Mouse (Mus musculus) cerebellum, adult 11-12 months (tissue): ENCODE results near the gene Fam155a.
A peak's percentile ranks its signal among the peaks of the same experiment; 100 is the strongest.

Experiments used
- DNase-seq: peaks from one replicate; pipeline ENCODE4 v3.0.0; 2022

Gene Fam155a

DNA sequence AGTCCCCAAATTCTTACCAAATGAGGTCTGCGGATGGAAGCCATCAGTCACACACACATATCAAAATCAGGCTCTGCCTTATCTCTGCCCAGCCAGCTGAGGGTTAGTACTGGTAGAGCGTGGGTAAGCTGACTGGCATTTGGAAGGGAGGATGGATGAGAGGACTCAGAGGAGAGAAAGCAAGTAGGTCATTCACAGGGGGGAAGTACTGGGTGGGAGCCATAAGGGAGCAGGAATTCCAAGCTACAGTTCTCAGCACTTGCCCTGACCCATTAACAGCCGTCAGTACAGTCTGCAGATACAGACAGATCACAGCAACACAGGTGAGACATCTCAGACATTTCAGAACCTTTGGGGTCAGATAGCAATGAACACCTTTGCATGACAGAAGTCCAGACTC is 300.8 kb downstream of the Fam155a start:
- DNase-seq = no peak

DNA sequence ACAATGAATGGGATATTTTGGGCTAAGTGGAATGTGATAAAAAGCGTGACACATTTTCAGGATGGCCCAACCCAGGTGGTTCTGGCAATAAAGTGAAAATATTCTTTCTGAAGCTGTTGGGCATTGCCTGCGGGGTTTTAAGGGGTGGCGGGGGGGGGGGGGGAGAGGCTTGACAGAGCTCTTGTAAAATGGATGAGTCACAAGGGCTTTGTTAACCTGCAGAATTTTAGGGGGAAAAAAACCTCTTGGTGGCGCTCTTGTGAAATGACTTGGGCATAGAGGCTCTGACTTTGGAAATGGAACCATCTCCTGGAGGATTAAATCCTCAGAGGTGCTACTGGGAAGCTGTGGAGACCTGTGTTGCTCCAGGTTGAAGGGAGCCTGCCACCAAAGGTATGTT is 309.9 kb downstream of the Fam155a start:
- DNase-seq = peak; percentile 45

DNA sequence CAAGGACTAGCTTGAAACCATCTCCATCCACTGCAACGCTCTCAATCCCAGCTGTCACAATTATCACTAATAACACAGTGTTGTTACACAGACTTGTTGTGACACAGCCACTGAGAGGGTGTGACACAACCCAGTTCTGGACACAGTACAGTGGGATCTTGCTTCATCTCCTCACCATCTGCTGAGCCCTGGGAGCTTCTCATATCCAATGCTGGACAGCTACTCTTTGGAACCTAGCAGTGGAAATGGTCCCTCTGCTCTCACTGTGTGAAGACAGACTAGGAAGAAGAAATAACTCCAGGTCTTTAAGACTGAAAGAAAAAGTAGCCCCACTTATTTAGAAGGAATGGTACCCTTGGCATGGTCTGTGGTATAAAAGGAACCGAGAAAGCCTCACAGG is 310.3 kb downstream of the Fam155a start:
- peak; percentile 63 for DNase-seq

GRCm38 (mm10) chr8:9458614-9459013 is 312.3 kb downstream of the Fam155a start:
- DNase-seq = no peak

GRCm38 (mm10) chr8:9455138-9455537 is 315.8 kb downstream of the Fam155a start:
- DNase-seq = no peak

DNA sequence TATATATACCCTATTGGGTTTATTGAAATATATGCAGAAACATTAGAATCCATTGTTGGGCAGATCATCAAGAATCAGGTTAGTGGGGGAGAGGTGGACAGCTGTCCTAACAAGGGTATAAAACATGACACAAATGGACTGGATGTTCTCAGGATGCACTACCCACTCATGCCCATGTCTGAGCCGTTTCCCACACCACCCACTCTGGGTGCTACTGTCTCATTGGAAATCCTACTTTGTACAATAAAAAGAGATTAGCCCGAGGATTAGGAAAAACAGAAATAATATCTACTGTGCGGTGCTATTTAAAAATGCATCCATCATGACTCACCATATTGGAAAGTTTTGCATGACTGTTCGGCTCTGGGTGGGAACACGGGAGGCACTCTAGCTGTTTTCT is 317.2 kb downstream of the Fam155a start:
- DNase-seq = no peak

DNA sequence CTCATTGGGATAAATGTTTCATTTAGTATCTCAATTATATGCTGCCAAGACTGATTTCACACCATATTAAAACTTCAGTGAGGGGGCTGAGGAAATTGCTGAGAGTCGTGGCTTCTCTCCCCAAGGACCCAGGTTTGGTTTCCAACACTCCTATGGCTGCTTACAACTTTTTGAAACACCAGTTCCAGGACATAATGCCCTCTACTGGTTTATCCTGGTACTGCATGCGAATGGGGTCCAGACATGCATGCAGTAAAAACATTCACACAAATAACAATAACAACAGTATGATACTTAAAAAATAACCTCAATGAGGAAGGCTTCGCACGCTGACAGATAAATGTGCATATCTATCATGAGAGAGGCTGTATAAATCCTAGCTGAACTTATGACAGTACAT is 319.4 kb downstream of the Fam155a start:
- no peak for DNase-seq

DNA sequence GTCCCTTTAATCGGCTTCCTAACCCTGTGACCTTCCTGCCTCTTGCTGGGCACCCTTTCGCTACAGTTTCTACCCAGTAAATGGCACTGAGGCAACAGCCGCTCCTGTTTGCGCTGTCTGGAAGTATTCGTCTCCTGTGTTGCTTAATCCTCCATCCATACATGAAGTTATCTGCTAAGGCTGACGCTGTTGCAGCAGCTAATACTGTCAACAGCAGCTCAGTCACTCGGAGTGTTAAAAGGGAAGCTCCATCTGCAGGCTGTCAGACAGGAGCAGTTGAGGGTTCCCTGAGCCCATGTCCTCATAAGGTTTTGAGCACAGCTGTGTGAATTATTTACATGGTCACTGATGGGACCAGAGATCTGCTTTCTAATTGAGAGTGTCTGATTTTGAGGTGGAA is 322.3 kb downstream of the Fam155a start:
- DNase-seq = no peak

DNA sequence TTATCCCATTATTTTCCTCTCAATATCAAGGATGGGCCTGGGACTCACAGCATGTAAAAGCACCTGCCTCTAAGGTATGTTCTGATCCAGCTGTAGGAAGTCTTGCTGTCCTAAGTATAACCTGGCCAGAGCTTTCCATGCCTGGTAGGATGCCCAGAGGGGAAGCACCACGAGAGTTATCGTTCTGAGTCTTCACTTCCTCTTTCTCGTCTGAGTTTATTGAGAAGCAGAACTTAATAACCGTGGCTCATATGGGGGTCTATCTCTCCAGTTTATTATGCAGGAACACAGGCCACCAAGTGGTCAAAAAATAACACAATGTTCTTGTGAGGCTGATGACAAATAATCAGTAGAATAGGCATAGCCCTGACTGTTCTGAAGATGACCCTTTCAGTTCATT is 333.1 kb downstream of the Fam155a start:
- DNase-seq = no peak

DNA sequence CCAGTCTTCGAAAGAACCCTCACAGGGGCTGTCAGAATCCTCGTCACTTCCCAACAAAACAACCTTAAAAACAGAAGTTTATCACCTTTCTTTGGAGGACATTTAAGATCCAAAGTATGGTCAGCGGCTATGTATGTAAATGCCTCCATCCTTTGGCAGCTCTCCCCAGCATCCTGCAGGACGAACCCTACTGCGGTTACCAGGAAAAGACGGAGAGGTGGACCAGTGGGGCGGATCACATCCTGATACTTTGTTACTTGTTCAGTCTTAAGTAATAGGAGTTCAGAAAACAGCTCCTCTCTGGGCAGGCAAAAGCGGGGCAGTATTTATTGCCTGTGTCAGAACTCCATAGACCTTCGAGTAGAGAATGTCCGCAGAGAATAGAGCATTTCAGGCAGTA is 335.5 kb downstream of the Fam155a start:
- DNase-seq = peak; percentile 46

GRCm38 (mm10) chr8:9432635-9433372 is 338.2 kb downstream of the Fam155a start:
- no peak for DNase-seq

- DNase-seq = peak; percentile 71
Observed at GRCm38 (mm10) chr8:9428846-9429245, 342.1 kb downstream of the Fam155a start.

DNA sequence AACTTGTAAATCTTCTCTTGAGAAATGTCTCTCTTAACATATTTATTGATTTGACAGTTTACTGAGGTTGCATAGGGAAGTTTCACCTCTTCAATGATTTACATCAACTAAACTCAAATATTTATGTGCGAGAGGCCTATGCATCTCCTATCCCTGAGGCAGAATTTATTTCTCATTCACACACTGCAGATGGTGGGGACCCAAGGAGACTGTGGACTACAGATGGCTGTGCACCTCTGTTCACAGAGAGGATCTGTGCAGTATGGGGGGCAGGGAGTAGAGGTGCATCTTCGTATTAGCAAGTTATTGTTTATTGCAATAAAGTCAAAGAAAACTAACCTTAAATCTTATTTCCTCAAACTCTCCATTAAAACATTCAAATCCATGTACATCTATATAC is 346.9 kb downstream of the Fam155a start:
- DNase-seq = no peak

DNA sequence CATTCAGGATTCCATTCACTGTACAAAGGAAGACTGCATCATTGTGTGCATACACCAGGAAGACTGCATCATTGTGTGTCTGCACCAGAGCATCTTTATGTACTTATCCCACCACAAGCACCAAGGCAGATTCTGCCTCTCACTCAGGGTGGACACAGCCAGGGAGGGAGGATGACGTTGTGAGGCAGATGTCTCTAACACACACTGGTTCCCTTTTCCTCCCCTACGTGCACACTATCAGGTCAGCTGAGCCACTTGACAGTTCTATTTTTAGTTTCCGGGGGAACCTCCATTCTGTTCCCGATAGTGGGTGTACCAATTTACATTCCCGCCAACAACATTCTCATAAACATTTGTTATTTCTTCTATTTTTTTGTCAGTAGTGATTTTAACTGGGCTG is 347.4 kb downstream of the Fam155a start:
- no peak for DNase-seq

DNA sequence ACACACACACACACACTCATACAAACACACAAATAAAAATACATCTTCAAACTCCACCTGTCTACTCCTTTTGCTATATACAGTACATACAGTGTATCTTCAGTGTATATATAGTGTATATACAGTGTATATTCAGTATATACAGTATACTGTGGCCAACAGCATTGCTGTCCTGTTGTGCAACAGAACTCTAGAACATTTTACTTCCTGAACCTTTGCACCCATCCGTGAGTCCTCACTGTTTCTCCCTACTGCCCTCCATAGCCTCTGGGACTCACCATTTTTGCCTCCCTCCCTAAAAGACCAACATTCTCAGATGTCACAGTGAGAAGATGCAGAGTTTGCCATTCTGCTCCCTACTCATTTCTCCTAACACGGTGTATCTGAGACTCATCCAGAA is 347.8 kb downstream of the Fam155a start:
- DNase-seq = no peak

DNA sequence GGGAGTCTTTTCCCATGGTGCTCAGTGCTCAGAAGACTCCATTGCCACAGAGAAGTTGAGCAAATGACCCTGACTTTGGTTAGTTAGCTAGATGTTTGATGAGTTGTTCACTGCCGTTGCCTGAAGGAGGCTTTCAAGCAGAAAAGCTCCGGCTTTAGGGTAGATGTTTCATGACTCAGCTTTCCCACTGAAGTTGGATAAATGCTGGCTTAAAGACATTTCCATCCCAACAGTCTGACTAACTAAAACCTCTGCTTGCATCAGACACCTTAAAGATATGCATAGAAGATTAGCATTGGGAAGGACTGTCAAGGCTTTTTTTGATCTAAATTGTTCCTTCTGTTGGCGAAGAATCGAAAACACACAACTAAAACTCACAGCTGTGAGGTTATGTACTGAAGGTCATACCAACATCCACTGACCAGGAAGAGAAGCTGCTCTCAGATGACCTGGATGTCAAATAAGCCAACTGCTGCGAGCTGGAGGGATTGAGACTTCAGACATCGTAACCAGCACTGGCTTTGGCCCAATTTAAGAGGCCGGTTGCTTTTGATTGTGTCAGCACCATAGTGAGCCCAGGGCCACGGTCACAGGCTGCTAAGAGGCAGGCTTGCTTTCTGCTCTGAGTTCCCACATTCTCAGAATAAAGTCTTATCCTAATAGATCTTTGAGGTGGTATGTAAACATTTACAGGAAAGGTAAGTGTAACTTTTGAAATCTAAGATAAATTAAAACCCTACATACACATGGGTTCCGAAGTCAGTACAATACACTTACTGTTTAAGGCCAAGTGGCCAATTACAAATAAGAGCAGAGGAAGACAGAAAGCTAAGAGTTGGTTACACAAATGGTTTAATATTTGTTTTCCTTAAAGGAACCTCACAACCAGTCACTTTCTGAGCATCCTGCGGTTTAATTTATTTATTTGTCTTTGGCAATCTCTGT is 351.8 kb downstream of the Fam155a start:
- peak; percentile 31 for DNase-seq

DNA sequence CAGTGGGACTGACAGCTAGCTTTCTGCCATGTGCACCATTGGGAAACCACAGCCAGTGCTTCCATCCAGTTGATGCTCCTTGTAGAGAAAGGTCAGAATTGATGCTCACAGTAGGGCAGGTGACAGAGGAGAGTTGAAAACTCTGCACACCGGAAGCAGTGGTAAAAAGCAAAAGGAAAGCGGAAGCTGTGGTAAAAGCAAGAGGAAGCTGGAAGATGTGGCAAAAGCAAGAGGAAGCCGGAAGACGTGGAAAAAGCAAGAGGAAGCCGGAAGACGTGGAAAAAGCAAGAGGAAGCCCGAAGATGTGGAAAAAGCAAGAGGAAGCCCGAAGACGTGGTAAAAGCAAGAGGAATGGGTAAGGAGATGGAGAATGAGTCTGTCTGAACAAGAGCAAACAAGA is 354.8 kb downstream of the Fam155a start:
- DNase-seq = no peak

DNA sequence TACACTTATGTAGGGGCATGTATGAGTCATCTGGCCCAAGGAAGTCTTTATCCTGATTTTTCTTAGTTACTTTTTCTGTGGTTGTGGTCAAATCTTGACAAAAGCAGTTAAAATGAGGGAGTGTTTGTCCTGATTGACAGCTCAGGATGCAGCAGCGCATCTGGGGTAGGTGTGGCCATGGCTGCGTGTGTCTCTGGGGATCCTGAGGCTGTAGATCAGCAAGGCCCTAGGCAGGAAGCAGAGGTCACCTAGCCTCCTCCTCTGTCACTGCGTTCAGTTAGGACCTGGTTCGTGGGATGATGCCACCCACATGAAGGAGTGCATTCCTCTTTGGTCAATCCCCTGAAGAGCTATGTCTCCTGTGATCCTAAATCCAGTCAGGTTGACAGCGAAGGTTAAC is 362.5 kb downstream of the Fam155a start:
- DNase-seq = no peak

- DNase-seq = no peak
Observed at GRCm38 (mm10) chr8:9406204-9406603, 364.8 kb downstream of the Fam155a start.

- no peak for DNase-seq
Observed at GRCm38 (mm10) chr8:9404651-9405050, 366.3 kb downstream of the Fam155a start.

DNA sequence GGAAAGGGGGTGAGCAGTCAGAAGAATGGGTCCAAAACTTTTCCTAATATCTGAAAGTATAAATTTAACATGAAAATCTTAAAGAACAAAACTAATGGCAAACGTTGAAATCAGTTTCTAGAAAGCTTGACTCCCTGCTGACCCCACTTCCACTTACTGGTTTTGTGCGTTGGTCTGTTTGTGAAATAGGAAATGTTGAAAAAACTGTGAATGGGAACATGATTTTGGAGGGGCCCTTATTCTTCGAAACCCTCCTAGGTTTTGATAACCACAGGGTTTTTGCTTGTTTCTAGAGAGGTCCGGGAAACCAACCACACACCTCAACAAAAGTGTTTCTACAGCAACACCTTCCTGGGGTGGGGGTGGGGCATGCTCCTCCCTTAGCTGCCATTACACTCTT is 368.6 kb downstream of the Fam155a start:
- no peak for DNase-seq

- no peak for DNase-seq
Observed at GRCm38 (mm10) chr8:9398606-9399263, 372.2 kb downstream of the Fam155a start.

- DNase-seq = no peak
Observed at GRCm38 (mm10) chr8:9398040-9398439, 372.9 kb downstream of the Fam155a start.

DNA sequence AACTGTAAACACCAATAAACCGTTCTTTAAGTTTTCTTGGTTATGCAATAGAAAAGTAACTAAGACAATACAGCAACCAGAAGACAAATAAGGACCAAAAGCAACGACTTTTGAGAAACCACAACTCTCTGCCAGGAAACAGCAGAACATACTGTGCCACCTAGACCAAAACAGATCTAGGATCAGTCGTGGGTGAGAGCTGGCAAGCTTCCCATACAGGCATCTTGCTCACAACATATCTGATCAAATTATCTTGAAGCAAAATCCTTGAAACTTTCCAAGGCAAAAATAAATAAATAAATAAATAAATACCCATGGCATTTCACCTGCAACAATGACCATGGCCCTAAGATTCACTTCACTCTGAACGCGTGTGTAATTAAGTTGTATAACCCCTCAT is 376.3 kb downstream of the Fam155a start:
- no peak for DNase-seq
